Mouse (Mus musculus): Measurements from ENCODE around the gene Dnhd1. TPM values are rescaled to one million over a fixed set of nuclear protein-coding genes. Genes with fewer than 3 reads are reported as not detected.

The Dnhd1 gene
- polyA plus RNA-seq, 1 experiment from 2014 or later: 0.91 TPM

- 68% methylated on average over 6 of the region's 6 CpGs for WGBS
- H3K27ac ChIP-seq: no peak overlapping the region
- H3K9me3 ChIP-seq (replicated peaks; ENCODE audit: low read length): no peaks in the 10 kb centered on the region
- H3K9ac ChIP-seq (ENCODE audit: low read depth, low read length): no peak overlapping the region
- peaks cover 59% of the 10 kb centered on the region for H3K36me3 ChIP-seq (ENCODE audit: insufficient read depth, low read length)
- no peak for TF ChIP-seq CTCF (IDR thresholded peaks at IDR 0.05; ENCODE audit: low read depth)
- no peak overlapping the region for H3K4me2 ChIP-seq (ENCODE audit: low read length)
- no peak for ATAC-seq (replicated peaks; ENCODE audit: low FRiP score, low read depth)
- no peak for DNase-seq (ENCODE audit: low spot score)
- no peak overlapping the region for H3K4me3 ChIP-seq (replicated peaks; ENCODE audit: low read depth, low read length)
- H3K4me1 ChIP-seq (replicated peaks; ENCODE audit: insufficient read depth, low read length): no peaks in the 10 kb centered on the region
- H3K27me3 ChIP-seq (ENCODE audit: insufficient read depth, low read length): no peaks in the 10 kb centered on the region
Observed at GRCm38 (mm10) chr7:105616561-105616960, 34.1 kb upstream of the Dnhd1 start.

GRCm38 (mm10) chr7:105617810-105618209 lies 32.8 kb upstream of the Dnhd1 start:
- no peaks in the 10 kb centered on the region for H3K4me1 ChIP-seq (replicated peaks; ENCODE audit: insufficient read depth, low read length)
- TF ChIP-seq CTCF (IDR thresholded peaks at IDR 0.05; ENCODE audit: low read depth): no peak

GRCm38 (mm10) chr7:105619701-105620100 lies 30.9 kb upstream of the Dnhd1 start:
- DNase-seq (ENCODE audit: low spot score) (no peak), ATAC-seq (replicated peaks; ENCODE audit: low FRiP score, low read depth) (no peak)
- H3K4me3 ChIP-seq (replicated peaks; ENCODE audit: low read depth, low read length): no peak overlapping the region
- H3K27me3 ChIP-seq (ENCODE audit: insufficient read depth, low read length): no peaks in the 10 kb centered on the region
- no peak overlapping the region for H3K4me2 ChIP-seq (ENCODE audit: low read length)
- no peak for TF ChIP-seq CTCF (IDR thresholded peaks at IDR 0.05; ENCODE audit: low read depth)
- H3K4me1 ChIP-seq (replicated peaks; ENCODE audit: insufficient read depth, low read length): no peaks in the 10 kb centered on the region
- no peak overlapping the region for H3K9ac ChIP-seq (ENCODE audit: low read depth, low read length)
- 77% methylated on average over 3 of the region's 3 CpGs for WGBS
- H3K9me3 ChIP-seq (replicated peaks; ENCODE audit: low read length): no peaks in the 10 kb centered on the region
- peaks cover 45% of the 10 kb centered on the region for H3K36me3 ChIP-seq (ENCODE audit: insufficient read depth, low read length)
- H3K27ac ChIP-seq: no peak overlapping the region

More at GRCm38 (mm10) chr7:105617810-105618209, 32.8 kb upstream of the Dnhd1 start:
- Histone ChIP-seq H3K27me3 (ENCODE audit: insufficient read depth, low read length) (no peaks in the 10 kb centered on the region), H3K36me3 (ENCODE audit: insufficient read depth, low read length) (peaks cover 47% of the 10 kb centered on the region), H3K9ac (ENCODE audit: low read depth, low read length) (no peak overlapping the region), H3K27ac (no peak overlapping the region), H3K4me2 (ENCODE audit: low read length) (no peak overlapping the region), H3K9me3 (replicated peaks; ENCODE audit: low read length) (no peaks in the 10 kb centered on the region), H3K4me3 (replicated peaks; ENCODE audit: low read depth, low read length) (no peak overlapping the region)
- ATAC-seq (replicated peaks; ENCODE audit: low FRiP score, low read depth) (no peak), DNase-seq (ENCODE audit: low spot score) (no peak)
- WGBS: 96% methylated on average over 22 of the region's 22 CpGs

GRCm38 (mm10) chr7:105621053-105621452 lies 29.6 kb upstream of the Dnhd1 start:
- Histone ChIP-seq H3K27me3 (ENCODE audit: insufficient read depth, low read length) (no peaks in the 10 kb centered on the region), H3K27ac (0 out of 2 replicates have a peak overlapping the region, but pooled peaks have one; percentile 54), H3K4me2 (ENCODE audit: low read length) (no peak overlapping the region), H3K4me3 (replicated peaks; ENCODE audit: low read depth, low read length) (no peak overlapping the region), H3K9me3 (replicated peaks; ENCODE audit: low read length) (no peaks in the 10 kb centered on the region), H3K4me1 (replicated peaks; ENCODE audit: insufficient read depth, low read length) (no peaks in the 10 kb centered on the region), H3K9ac (ENCODE audit: low read depth, low read length) (no peak overlapping the region), H3K36me3 (ENCODE audit: insufficient read depth, low read length) (peaks cover 48% of the 10 kb centered on the region)
- ATAC-seq (replicated peaks; ENCODE audit: low FRiP score, low read depth) (0 out of 2 replicates have a peak, but pooled peaks have one; percentile 25), DNase-seq (ENCODE audit: low spot score) (no peak)
- no peak for TF ChIP-seq CTCF (IDR thresholded peaks at IDR 0.05; ENCODE audit: low read depth)
- WGBS: 69% methylated on average over 4 of the region's 4 CpGs

- ATAC-seq (replicated peaks; ENCODE audit: low FRiP score, low read depth): no peak; the same call in 1 of the 2 replicates
- Histone ChIP-seq H3K36me3 (ENCODE audit: insufficient read depth, low read length) (peaks cover 44% of the 10 kb centered on the region), H3K4me2 (ENCODE audit: low read length) (no peak overlapping the region), H3K27me3 (ENCODE audit: insufficient read depth, low read length) (no peaks in the 10 kb centered on the region), H3K9me3 (replicated peaks; ENCODE audit: low read length) (no peaks in the 10 kb centered on the region), H3K27ac (peak overlapping the region; percentile 54; the same call in 1 of the 2 replicates), H3K4me3 (replicated peaks; ENCODE audit: low read depth, low read length) (no peak overlapping the region), H3K9ac (ENCODE audit: low read depth, low read length) (no peak overlapping the region), H3K4me1 (replicated peaks; ENCODE audit: insufficient read depth, low read length) (no peaks in the 10 kb centered on the region)
- no peak for TF ChIP-seq CTCF (IDR thresholded peaks at IDR 0.05; ENCODE audit: low read depth)
- DNase-seq (ENCODE audit: low spot score): peak; percentile 50
- WGBS: 70% methylated on average over 8 of the region's 8 CpGs
Observed at GRCm38 (mm10) chr7:105621646-105622292, 28.9 kb upstream of the Dnhd1 start.

GRCm38 (mm10) chr7:105625397-105625796 lies 25.2 kb upstream of the Dnhd1 start:
- 68% methylated on average over 6 of the region's 6 CpGs for WGBS
- Histone ChIP-seq H3K4me2 (ENCODE audit: low read length) (no peak overlapping the region), H3K9ac (ENCODE audit: low read depth, low read length) (no peak overlapping the region), H3K27ac (no peak overlapping the region), H3K9me3 (replicated peaks; ENCODE audit: low read length) (no peaks in the 10 kb centered on the region), H3K36me3 (ENCODE audit: insufficient read depth, low read length) (peaks cover 17% of the 10 kb centered on the region), H3K4me3 (replicated peaks; ENCODE audit: low read depth, low read length) (no peak overlapping the region), H3K4me1 (replicated peaks; ENCODE audit: insufficient read depth, low read length) (peaks cover 5% of the 10 kb centered on the region; the same call in 1 of the 2 replicates), H3K27me3 (ENCODE audit: insufficient read depth, low read length) (no peaks in the 10 kb centered on the region)
- ATAC-seq (replicated peaks; ENCODE audit: low FRiP score, low read depth): peak; percentile 60
- DNase-seq (ENCODE audit: low spot score): no peak
- no peak for TF ChIP-seq CTCF (IDR thresholded peaks at IDR 0.05; ENCODE audit: low read depth)
